Mouse (Mus musculus): ENCODE results near the gene Noxa1. TPM values are rescaled to one million over a fixed set of nuclear protein-coding genes. Genes with fewer than 3 reads are reported as not detected.

Gene Noxa1
- polyA plus RNA-seq, 1 experiment, result 0.18 TPM

GRCm38 (mm10) chr2:25066552-25066951, 28.4 kb downstream of the Noxa1 start:
- TF ChIP-seq GATA1 (IDR thresholded peaks at IDR 0.05; ENCODE audit: low read length), result no peak

- no peak for TF ChIP-seq GATA1 (IDR thresholded peaks at IDR 0.05; ENCODE audit: low read length)
Observed at GRCm38 (mm10) chr2:25065537-25065936, 29.4 kb downstream of the Noxa1 start.

DNA sequence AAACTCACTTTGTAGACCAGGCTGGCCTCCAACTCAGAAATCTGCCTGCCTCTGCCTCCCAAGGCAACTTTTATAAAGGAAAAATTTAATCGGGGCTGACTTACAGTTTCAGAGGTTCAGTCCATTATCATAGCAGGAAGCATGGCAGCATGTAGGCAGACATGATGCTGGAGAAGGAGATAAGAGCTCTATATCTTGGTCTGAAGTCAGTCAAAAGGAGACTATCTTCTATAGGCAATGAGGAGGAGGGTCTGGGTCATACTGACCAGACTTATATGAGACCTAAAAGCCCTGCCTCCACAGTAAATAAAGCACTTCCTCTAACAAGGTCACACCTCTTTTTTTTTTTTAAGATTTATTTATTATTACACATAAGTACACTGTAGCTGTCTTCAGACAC, 30.7 kb downstream of the Noxa1 start:
- peak; percentile 28 for TF ChIP-seq GATA1 (IDR thresholded peaks at IDR 0.05; ENCODE audit: low read length)

DNA sequence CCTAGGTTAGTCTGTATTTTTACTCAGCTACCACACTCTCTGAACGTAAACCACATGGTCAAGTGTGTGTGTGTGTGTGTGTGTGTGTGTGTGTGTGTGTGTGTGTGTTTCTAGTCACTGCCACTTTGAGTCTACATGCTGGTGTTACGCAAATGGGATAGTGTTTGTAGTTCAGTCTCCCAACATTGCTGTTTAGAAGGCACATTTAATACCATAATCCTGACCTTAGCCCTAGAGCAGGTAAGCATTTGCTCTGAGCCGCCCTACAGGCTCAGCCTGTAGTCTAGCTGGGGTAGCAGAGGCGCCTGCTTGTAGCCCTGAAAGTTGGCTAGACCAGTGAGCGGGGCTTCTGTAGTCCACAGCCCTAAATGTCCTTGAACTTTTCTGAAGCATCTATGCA, 31.4 kb downstream of the Noxa1 start:
- no peak for TF ChIP-seq GATA1 (IDR thresholded peaks at IDR 0.05; ENCODE audit: low read length)

DNA sequence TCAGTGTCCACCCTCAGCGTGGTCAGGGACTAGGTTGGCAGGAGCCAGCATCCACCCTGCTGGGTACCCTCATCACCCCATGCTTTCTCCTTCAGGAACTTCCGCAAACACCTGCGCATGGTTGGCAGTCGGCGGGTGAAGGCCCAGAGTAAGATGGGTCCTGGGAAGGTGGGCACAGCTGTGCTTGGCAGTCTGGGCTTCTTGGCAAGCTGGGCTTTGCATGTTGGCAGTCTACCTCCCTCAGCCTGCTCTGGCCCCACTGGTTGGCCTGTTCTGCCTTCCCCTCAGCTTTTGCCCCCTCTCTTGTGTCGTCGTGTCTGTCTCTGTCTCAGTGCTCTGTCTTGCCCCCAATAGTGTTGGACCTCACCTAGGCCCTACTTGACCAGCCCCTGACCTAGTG, 36.0 kb downstream of the Noxa1 start:
- TF ChIP-seq GATA1 (IDR thresholded peaks at IDR 0.05; ENCODE audit: low read length), result no peak

- no peak for TF ChIP-seq GATA1 (IDR thresholded peaks at IDR 0.05; ENCODE audit: low read length)
Observed at GRCm38 (mm10) chr2:25055409-25056155, 39.4 kb downstream of the Noxa1 start.

GRCm38 (mm10) chr2:25055068-25055405, 39.9 kb downstream of the Noxa1 start:
- TF ChIP-seq GATA1 (IDR thresholded peaks at IDR 0.05; ENCODE audit: low read length), result no peak

DNA sequence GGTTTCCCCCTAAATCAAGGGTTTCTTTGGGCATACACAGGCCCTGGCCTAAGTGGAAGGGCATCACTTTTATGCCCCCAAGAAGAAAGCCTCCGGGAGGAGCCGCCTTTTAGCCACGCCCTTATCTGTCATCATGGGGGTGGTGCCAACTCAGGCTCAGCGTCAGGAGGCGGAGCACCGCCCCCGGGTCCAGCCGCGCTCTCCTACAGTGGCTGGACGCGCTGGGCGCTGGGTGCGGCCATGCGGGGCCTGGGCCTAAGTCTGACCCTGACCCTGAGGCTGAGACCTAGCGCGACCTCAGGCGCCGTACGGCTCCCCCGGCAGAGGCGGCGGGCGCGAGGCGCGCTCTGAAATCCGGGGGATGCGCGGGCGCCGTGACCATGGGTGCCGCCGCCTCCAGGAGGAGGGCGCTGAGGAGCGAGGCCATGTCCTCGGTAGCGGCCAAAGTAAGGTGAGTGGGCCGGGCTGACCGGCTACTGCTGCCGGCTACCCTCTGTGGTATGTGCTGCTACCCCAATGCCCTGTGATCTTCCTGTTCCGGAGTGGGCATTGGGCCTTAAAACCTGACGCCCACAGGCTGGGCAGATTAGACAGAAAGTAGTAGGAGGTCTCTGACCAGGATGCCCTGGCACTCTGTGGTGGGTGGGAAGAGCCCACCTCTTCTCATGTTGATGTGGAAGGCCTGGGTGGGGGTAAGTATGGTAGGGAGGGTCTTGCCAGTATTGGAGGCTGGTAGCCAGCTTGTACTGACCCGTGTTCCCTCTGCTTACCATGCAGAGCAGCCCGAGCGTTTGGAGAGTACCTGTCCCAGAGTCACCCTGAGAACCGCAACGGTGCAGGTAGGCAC, 40.5 kb downstream of the Noxa1 start, which contains the start of gene Nsmf:
Gene Nsmf (plus strand): TSS at position 135 of the 847 bp plus-strand sequence.
- TF ChIP-seq GATA1 (IDR thresholded peaks at IDR 0.05; ENCODE audit: low read length), result no peak

DNA sequence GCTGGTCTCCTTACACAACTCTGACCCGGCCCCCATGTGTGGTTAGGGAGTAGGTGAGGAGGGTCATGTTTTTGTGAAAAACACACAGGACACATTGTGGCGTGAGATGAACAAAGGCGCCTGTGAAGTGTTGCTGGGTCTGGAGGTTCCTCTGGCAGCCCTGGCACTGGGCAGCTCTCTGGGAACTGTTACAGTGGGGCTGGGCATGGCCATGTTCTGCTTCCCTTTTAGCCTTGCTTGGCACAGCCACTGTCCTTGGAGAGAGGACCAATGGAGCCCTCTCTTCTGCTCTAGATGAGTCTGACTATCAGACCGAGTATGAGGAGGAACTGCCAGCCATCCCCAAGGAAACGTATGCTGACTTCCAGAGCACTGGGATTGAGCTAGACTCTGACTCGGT, 41.8 kb downstream of the Noxa1 start:
- TF ChIP-seq GATA1 (IDR thresholded peaks at IDR 0.05; ENCODE audit: low read length), result no peak

DNA sequence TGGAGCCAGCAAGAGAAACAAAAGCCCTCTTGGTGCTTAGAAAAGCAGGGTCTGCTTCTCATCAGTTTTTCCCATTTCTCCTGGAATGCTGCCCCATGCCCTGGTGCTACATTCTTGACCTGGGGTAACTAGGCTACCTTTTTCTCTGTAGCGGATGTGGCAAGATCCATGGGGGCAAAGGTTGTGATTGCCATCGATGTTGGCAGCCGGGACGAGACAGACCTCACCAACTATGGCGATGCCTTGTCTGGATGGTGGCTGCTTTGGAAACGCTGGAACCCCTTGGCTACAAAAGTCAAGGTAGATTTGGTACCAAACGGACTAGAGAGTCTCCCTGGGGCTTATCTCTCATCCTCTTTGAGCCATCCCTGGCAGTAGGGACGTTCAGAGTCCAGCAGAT, 43.5 kb downstream of the Noxa1 start:
- TF ChIP-seq GATA1 (IDR thresholded peaks at IDR 0.05; ENCODE audit: low read length), result no peak

DNA sequence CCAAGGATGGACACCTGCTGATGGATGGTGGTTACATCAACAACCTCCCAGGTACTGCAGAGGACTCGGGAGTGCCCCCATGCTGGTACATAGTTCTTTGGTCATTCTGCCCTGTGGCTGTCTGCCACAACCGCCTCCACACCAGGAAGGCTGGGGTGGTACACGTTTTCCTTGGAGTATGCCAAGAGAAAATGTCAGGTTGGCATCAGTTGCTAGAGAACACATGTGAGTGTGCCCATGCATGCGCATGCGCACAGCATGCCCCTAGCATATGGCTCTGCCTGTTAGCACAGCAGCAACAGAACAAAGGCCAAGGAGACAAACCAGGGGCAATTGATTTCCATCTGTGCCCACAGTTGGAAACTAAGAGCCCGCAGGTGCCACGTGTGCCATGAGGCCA, 44.0 kb downstream of the Noxa1 start:
- no peak for TF ChIP-seq GATA1 (IDR thresholded peaks at IDR 0.05; ENCODE audit: low read length)

DNA sequence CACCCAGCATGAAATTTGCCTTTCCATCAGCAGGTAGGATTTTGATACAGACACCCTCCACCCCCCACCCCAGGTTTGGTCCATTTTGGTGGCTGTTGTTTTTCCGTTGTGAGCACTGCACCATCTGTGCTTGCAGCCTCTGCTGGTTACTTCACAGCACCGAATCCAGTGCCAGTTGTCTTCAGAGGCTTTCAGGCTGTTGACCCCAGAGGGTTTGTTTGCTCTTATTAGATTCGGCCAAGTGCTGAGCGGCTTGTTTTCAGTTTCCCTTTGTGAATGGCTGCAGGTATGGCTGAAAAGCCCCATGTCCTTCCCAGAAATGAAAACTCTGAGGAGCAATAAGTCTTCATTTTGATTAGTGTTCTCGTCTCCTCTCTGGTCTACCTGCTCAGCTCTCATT, 54.9 kb downstream of the Noxa1 start:
- no peak for TF ChIP-seq GATA1 (IDR thresholded peaks at IDR 0.05; ENCODE audit: low read length)

Other genes starting within 250 kb of the Noxa1 start
- gene Ehmt1, start 175.5 kb downstream of the Noxa1 start, polyA plus RNA-seq (2012), result 59.4 and 65.7 TPM in 2 replicates
- gene Arrdc1, start 159.9 kb downstream of the Noxa1 start, polyA plus RNA-seq (2012), result 28.2 and 39.2 TPM in 2 replicates
- 16.5 and 19.4 TPM in 2 replicates for gene Zmynd19, start 145.4 kb downstream of the Noxa1 start, polyA plus RNA-seq (2012)
- gene Dph7, start 132.7 kb downstream of the Noxa1 start, polyA plus RNA-seq (2012), result 18.6 and 22.4 TPM in 2 replicates
- gene Mrpl41, start 120.1 kb downstream of the Noxa1 start, polyA plus RNA-seq (2012), result 27.3 and 76.2 TPM in 2 replicates
- 4.0 TPM in 2 replicates for gene Pnpla7, start 119.1 kb downstream of the Noxa1 start, polyA plus RNA-seq (2012)
- gene Nsmf, start 40.8 kb downstream of the Noxa1 start, polyA plus RNA-seq (2012), result 51.6 and 56.3 TPM in 2 replicates
- not detected in 2 replicates for gene Entpd8, start 14.8 kb downstream of the Noxa1 start, polyA plus RNA-seq (2012)
- not detected in 2 replicates for gene Nrarp, start 85.6 kb upstream of the Noxa1 start, polyA plus RNA-seq (2012)
- gene Tor4a, start 101.7 kb upstream of the Noxa1 start, polyA plus RNA-seq (2012), result 9.9 and 11.1 TPM in 2 replicates
- 26.4 and 34.1 TPM in 2 replicates for gene Nelfb, start 116.3 kb upstream of the Noxa1 start, polyA plus RNA-seq (2012)
- not detected in 2 replicates for gene Stpg3, start 119.5 kb upstream of the Noxa1 start, polyA plus RNA-seq (2012)
- 0.09 TPM in 1 of 2 replicates, not detected in the other for gene Fam166a, start 123.6 kb upstream of the Noxa1 start, polyA plus RNA-seq (2012)
- 462 and 587 TPM in 2 replicates for gene Tubb4b, start 129.6 kb upstream of the Noxa1 start, polyA plus RNA-seq (2012)
- gene Slc34a3, start 139.2 kb upstream of the Noxa1 start, polyA plus RNA-seq (2012), result not detected in 2 replicates
- 0.04 and 0.10 TPM in 2 replicates for gene Rnf224, start 141.6 kb upstream of the Noxa1 start, polyA plus RNA-seq (2012)
- 23.1 and 29.3 TPM in 2 replicates for gene Rnf208, start 147.1 kb upstream of the Noxa1 start, polyA plus RNA-seq (2012)
- not detected in 2 replicates for gene Cysrt1, start 147.3 kb upstream of the Noxa1 start, polyA plus RNA-seq (2012)
- 0.97 and 2.3 TPM in 2 replicates for gene AL732309.1, start 151.7 kb upstream of the Noxa1 start, polyA plus RNA-seq (2012)
- 11.3 and 16.5 TPM in 2 replicates for gene Tmem203, start 160.3 kb upstream of the Noxa1 start, polyA plus RNA-seq (2012)
- 56.1 and 69.7 TPM in 2 replicates for gene Tprn, start 167.5 kb upstream of the Noxa1 start, polyA plus RNA-seq (2012)
- 196 and 198 TPM in 2 replicates for gene Ssna1, start 177.3 kb upstream of the Noxa1 start, polyA plus RNA-seq (2012)
- 25.4 and 26.3 TPM in 2 replicates for gene Anapc2, start 177.3 kb upstream of the Noxa1 start, polyA plus RNA-seq (2012)
- gene Tmem210, start 193.0 kb upstream of the Noxa1 start, polyA plus RNA-seq (2012), result not detected in 2 replicates
- gene Lrrc26, start 194.8 kb upstream of the Noxa1 start, polyA plus RNA-seq (2012), result not detected in 2 replicates
- 0.09 and 0.18 TPM in 2 replicates for gene Grin1, start 224.0 kb upstream of the Noxa1 start, polyA plus RNA-seq (2012)
- 18.5 and 26.0 TPM in 2 replicates for gene Man1b1, start 237.2 kb upstream of the Noxa1 start, polyA plus RNA-seq (2012)